Mouse (Mus musculus): ENCODE measurements at regions not wholly inside any gene's neighbourhood (a gene's known extent, or its start where the extent isn't known, plus 50 kb on each side); places are given as distances from the start of the nearest gene placed in this dataset.
"Not testable (repeated sequence)": the region's sequence is repeated elsewhere in the genome, so short reads cannot be mapped to it uniquely, and the experiment has no call there.

DNA sequence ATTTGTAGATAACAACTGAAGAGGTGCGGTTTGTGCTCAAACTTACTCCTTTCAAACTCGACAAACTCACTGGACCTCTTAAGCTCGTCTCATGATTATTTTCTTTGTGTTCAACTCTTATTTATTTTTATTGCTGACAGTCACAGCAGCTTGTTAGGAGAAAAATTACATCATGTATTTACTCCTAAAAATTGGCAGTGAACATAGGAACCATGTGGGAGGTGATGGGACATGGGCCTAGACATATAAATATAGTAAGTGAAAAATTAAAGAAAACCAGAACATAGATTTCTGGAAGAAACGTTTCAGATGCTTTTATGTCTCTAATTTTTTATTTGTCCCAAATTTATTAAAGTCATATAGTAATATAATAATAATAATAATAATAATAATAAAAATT is 108.2 kb upstream of the Mpdz start:
- TF ChIP-seq CTCF (IDR thresholded peaks at IDR 0.05; ENCODE audit: insufficient read depth, low read length) (no peak), POLR2A (IDR thresholded peaks at IDR 0.05; ENCODE audit: borderline replicate concordance, extremely low read depth, low read depth, low read length) (no peak)
- no peak for DNase-seq
- WGBS = 65% methylated on average over 4 of the region's 4 CpGs
- H3K4me3 ChIP-seq (replicated peaks; ENCODE audit: extremely low read depth, low read depth, low read length) = no peak overlapping the region
- no peaks in the 10 kb centered on the region for H3K4me1 ChIP-seq (ENCODE audit: control insufficient read depth, insufficient read depth, low read length)

DNA sequence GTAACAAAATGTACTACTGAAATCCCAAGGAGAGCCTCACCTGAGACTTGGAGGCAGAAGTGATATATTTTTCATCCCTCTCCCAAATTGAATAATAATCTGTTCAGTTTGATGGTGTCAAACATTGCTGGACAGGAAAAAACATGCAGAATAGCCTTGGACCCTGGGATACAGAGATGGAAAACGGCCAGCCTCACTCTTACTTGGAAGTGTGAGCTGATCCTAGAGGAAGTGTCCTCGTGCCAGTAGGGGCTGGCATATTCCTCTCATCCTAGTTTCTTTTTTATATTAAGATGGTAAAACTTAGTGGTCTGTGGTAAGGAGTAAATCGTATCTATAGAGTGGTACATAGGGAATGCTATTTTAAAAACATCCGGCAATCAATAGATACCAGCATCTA is 107.6 kb upstream of the Mpdz start:
- TF ChIP-seq CTCF (IDR thresholded peaks at IDR 0.05; ENCODE audit: insufficient read depth, low read length) (no peak), POLR2A (IDR thresholded peaks at IDR 0.05; ENCODE audit: borderline replicate concordance, extremely low read depth, low read depth, low read length) (no peak)
- WGBS = 52% methylated on average over 4 of the region's 4 CpGs
- H3K4me1 ChIP-seq (ENCODE audit: control insufficient read depth, insufficient read depth, low read length) = no peaks in the 10 kb centered on the region
- no peak for DNase-seq
- H3K4me3 ChIP-seq (replicated peaks; ENCODE audit: extremely low read depth, low read depth, low read length) = no peak overlapping the region

DNA sequence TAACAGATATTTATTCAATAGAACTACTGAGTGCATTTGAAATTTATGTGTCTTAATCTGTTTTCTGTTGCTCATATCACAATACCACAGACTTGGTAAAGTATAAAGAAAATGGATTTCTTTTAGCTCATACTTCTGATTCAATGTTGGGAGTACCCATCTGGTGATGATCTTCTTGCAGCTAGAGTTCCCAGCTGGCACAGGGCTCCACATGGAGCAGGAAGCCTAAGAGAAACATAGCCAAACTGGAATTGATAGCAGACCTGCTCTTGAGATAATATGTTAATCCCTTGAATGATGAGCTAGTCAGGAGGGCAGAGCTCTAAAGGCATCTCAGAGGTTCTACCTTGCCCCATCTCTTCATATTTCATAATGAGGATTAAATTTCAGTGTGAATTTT is 97.9 kb upstream of the Mpdz start:
- Histone ChIP-seq H3K4me3 (replicated peaks; ENCODE audit: extremely low read depth, low read depth, low read length) (no peak overlapping the region), H3K4me1 (ENCODE audit: control insufficient read depth, insufficient read depth, low read length) (no peaks in the 10 kb centered on the region)
- TF ChIP-seq POLR2A (IDR thresholded peaks at IDR 0.05; ENCODE audit: borderline replicate concordance, extremely low read depth, low read depth, low read length) (no peak), CTCF (IDR thresholded peaks at IDR 0.05; ENCODE audit: insufficient read depth, low read length) (no peak)
- no peak for DNase-seq

DNA sequence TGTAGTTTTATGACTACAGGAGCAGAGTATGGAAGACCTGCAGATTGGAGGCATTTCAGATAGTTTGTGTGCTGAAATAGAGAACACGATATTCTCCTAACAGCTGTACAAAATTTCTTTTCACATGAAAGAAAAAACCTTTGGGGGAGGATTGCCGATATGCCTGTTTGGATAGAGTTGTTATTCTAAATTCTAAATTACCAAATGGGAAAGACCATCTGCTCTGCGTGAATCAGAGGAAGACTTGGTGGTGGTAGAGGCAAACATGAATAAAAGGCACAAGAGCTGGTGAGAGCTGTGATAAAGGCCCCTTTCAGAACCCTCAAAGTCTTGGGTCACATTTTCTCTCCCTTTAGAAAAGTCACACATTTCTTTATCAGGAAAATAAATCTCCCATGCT is 96.9 kb upstream of the Mpdz start:
- H3K4me3 ChIP-seq (replicated peaks; ENCODE audit: extremely low read depth, low read depth, low read length) = no peak overlapping the region
- 71% methylated on average over 3 of the region's 3 CpGs for WGBS
- DNase-seq = no peak
- TF ChIP-seq POLR2A (IDR thresholded peaks at IDR 0.05; ENCODE audit: borderline replicate concordance, extremely low read depth, low read depth, low read length) = no peak
- no peak for TF ChIP-seq CTCF (IDR thresholded peaks at IDR 0.05; ENCODE audit: insufficient read depth, low read length)
- no peaks in the 10 kb centered on the region for H3K4me1 ChIP-seq (ENCODE audit: control insufficient read depth, insufficient read depth, low read length)

DNA sequence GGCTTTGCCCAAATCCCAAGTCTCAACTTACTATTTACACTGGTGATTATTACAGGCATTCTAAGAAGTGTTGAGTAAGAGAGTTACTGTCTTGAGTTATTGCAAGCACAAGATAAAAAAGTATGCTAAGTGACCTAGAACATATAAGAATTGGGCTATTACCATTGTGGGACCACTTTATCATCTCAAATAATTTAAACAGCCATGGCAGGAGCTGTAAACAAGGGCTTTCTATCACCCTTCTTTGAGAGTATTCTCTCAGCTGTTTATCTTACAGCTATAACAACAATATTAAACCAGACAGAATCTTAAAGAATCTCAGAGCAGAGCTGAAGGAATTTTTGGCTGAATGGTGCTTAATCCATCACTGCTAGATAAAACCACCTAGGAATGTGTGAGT is 94.2 kb upstream of the Mpdz start:
- TF ChIP-seq CTCF (IDR thresholded peaks at IDR 0.05; ENCODE audit: insufficient read depth, low read length) (no peak), POLR2A (IDR thresholded peaks at IDR 0.05; ENCODE audit: borderline replicate concordance, extremely low read depth, low read depth, low read length) (no peak)
- H3K4me1 ChIP-seq (ENCODE audit: control insufficient read depth, insufficient read depth, low read length) = no peaks in the 10 kb centered on the region
- H3K4me3 ChIP-seq (replicated peaks; ENCODE audit: extremely low read depth, low read depth, low read length) = no peak overlapping the region
- DNase-seq = no peak

DNA sequence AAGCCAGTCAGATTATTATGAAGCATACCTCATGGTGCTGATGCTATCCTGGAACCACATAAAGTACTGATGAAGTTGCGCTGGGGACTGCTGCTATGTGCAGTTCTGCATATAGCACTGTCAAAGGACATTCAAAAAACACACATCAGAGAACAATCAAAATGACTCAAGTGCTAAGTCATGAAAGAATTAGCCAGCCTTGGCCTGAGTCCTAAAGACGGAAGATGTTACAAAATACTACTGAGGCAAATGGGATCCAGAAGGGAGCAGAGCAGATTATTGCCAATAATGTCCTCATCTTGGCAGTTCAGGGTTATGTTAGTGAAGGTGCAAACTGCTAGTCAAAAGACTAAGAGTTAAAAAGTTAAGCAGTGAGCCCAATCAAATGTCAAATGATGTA is 87.9 kb upstream of the Mpdz start:
- no peak for TF ChIP-seq POLR2A (IDR thresholded peaks at IDR 0.05; ENCODE audit: borderline replicate concordance, extremely low read depth, low read depth, low read length)
- no peak for TF ChIP-seq CTCF (IDR thresholded peaks at IDR 0.05; ENCODE audit: insufficient read depth, low read length)
- WGBS = 75% methylated on average over 2 of the region's 2 CpGs
- H3K4me3 ChIP-seq (replicated peaks; ENCODE audit: extremely low read depth, low read depth, low read length) = no peak overlapping the region
- H3K4me1 ChIP-seq (ENCODE audit: control insufficient read depth, insufficient read depth, low read length) = no peaks in the 10 kb centered on the region
- no peak for DNase-seq

- 42% methylated on average over 2 of the region's 2 CpGs for WGBS
Observed at GRCm38 (mm10) chr4:81519151-81519550, 76.5 kb upstream of the Mpdz start.

DNA sequence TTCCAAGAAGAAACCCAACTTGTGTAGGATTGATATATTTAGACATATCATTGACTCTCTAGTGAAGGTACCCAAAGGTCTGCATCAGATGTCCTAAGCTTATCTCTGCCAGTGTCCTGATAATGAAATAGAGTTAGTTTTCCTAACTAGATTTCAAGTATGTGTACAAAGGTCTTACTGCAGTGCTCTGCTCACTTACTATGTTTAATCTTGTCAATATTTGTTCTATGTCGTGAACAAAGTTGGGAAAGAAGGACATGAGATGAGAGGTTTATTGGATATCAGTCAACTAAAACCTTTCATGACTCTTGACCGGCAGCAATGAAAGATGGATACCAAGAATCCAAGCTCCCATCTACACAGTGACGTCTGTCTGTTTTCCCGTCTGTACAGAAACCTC is 71.9 kb upstream of the Mpdz start:
- 73% methylated on average over 4 of the region's 4 CpGs for WGBS
- no peaks in the 10 kb centered on the region for H3K4me1 ChIP-seq (ENCODE audit: control insufficient read depth, insufficient read depth, low read length)
- DNase-seq = no peak
- H3K4me3 ChIP-seq (replicated peaks; ENCODE audit: extremely low read depth, low read depth, low read length) = no peak overlapping the region
- TF ChIP-seq POLR2A (IDR thresholded peaks at IDR 0.05; ENCODE audit: borderline replicate concordance, extremely low read depth, low read depth, low read length) (no peak), CTCF (IDR thresholded peaks at IDR 0.05; ENCODE audit: insufficient read depth, low read length) (no peak)

More at GRCm38 (mm10) chr4:81519151-81519550, 76.5 kb upstream of the Mpdz start:
- not testable (repeated sequence) for H3K4me3 ChIP-seq (replicated peaks; ENCODE audit: extremely low read depth, low read depth, low read length); DNase-seq; H3K4me1 ChIP-seq (ENCODE audit: control insufficient read depth, insufficient read depth, low read length)

GRCm38 (mm10) chr4:81512396-81512795 is 69.8 kb upstream of the Mpdz start:
- no peaks in the 10 kb centered on the region for H3K4me1 ChIP-seq (ENCODE audit: control insufficient read depth, insufficient read depth, low read length)
- 71% methylated on average over 3 of the region's 3 CpGs for WGBS
- no peak overlapping the region for H3K4me3 ChIP-seq (replicated peaks; ENCODE audit: extremely low read depth, low read depth, low read length)
- DNase-seq = no peak
- TF ChIP-seq CTCF (IDR thresholded peaks at IDR 0.05; ENCODE audit: insufficient read depth, low read length) = no peak

- 81% methylated on average over 1 of the region's 1 CpGs for WGBS
Observed at GRCm38 (mm10) chr4:81508776-81509175, 66.2 kb upstream of the Mpdz start.

GRCm38 (mm10) chr4:81506841-81507240 is 64.2 kb upstream of the Mpdz start:
- no peak for DNase-seq
- H3K4me3 ChIP-seq (replicated peaks; ENCODE audit: extremely low read depth, low read depth, low read length) = no peak overlapping the region
- whole genome bisulfite sequencing = 91% methylated on average over 5 of the region's 5 CpGs

More at GRCm38 (mm10) chr4:81508776-81509175, 66.2 kb upstream of the Mpdz start:
- Histone ChIP-seq H3K4me3 (replicated peaks; ENCODE audit: extremely low read depth, low read depth, low read length) (no peak overlapping the region), H3K4me1 (ENCODE audit: control insufficient read depth, insufficient read depth, low read length) (no peaks in the 10 kb centered on the region)
- TF ChIP-seq POLR2A (IDR thresholded peaks at IDR 0.05; ENCODE audit: borderline replicate concordance, extremely low read depth, low read depth, low read length) (no peak), CTCF (IDR thresholded peaks at IDR 0.05; ENCODE audit: insufficient read depth, low read length) (no peak)
- no peak for DNase-seq

More at GRCm38 (mm10) chr4:81506841-81507240, 64.2 kb upstream of the Mpdz start:
- no peak for TF ChIP-seq POLR2A (IDR thresholded peaks at IDR 0.05; ENCODE audit: borderline replicate concordance, extremely low read depth, low read depth, low read length)
- no peaks in the 10 kb centered on the region for H3K4me1 ChIP-seq (ENCODE audit: control insufficient read depth, insufficient read depth, low read length)
